Mouse (Mus musculus) liver, postnatal 0 days (tissue): ENCODE data around the gene Atxn7l1.

Source experiments
- CTCF ChIP-seq: sonication (generic); IDR thresholded peaks from 2 replicates; pipeline ENCODE4 v1.5.1; 2016; ENCODE audit warnings: antibody characterized with exemption, low read depth
- EP300 ChIP-seq: IDR thresholded peaks from 2 replicates; pipeline ENCODE4 v1.6.1; 2016; ENCODE audit warnings: antibody characterized with exemption, low read depth, mild to moderate bottlenecking

DNA sequence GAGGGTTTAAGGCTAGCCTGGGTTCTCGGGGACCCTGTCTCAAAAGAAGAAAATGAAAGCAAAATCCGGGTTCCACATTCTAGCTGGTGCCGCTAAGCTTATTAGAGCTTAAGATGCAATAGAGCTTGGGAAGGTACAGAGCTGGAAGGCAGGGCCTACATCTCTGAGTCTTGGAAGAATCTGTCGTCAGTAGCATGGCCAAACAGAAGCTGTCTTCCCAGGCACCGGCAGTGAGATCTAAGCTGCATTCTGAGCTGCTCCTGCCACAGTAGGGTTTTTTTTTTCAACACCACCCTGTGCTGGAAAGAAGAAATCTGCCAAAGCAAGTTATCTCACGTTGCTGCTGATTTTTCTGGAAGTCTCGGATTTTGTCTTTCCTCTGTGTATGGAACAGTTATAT is 129.9 kb downstream of the Atxn7l1 start:
- TF ChIP-seq CTCF (no peak), EP300 (no peak)
